Mouse (Mus musculus) Muller cell, postnatal 12 days (primary cell): ENCODE data around the gene Ttyh1.
"Not testable (repeated sequence)": the region's sequence is repeated elsewhere in the genome, so short reads cannot be mapped to it uniquely, and the experiment has no call there.

Experiments
- DNase-seq: peaks from one replicate; pipeline ENCODE4 v3.0.0-alpha.2; 2015; ENCODE audit errors: inconsistent ontology term

Ttyh1 gene

GRCm38 (mm10) chr7:4143506-4143905 is 24.3 kb downstream of the Ttyh1 start:
- no peak for DNase-seq

GRCm38 (mm10) chr7:4144046-4144445 is 24.8 kb downstream of the Ttyh1 start:
- no peak for DNase-seq

GRCm38 (mm10) chr7:4144766-4145551 is 25.8 kb downstream of the Ttyh1 start:
- no peak for DNase-seq

- peak; percentile 49 for DNase-seq
These were observed 26.5 kb downstream of the Ttyh1 start for GRCm38 (mm10) chr7:4145552-4146190.

- DNase-seq = no peak
These were observed 27.3 kb downstream of the Ttyh1 start for GRCm38 (mm10) chr7:4146241-4147180.

GRCm38 (mm10) chr7:4147371-4147770 is 28.2 kb downstream of the Ttyh1 start:
- no peak for DNase-seq

- no peak for DNase-seq
These were observed 28.6 kb downstream of the Ttyh1 start for GRCm38 (mm10) chr7:4147836-4148235.

- DNase-seq = no peak
These were observed 29.4 kb downstream of the Ttyh1 start for GRCm38 (mm10) chr7:4148341-4149208.

- DNase-seq = peak; percentile 86
These were observed 30.2 kb downstream of the Ttyh1 start for GRCm38 (mm10) chr7:4149209-4150054.

- DNase-seq = no peak
These were observed 30.9 kb downstream of the Ttyh1 start, which contains the start of gene Leng9 for GRCm38 (mm10) chr7:4150059-4150541. Gene Leng9 (minus strand): TSS chr7:4150374.

- peak; percentile 51 for DNase-seq
These were observed 31.6 kb downstream of the Ttyh1 start for GRCm38 (mm10) chr7:4150811-4151221.

GRCm38 (mm10) chr7:4151241-4151640 is 32.0 kb downstream of the Ttyh1 start:
- no peak for DNase-seq

GRCm38 (mm10) chr7:4154356-4154755 is 35.1 kb downstream of the Ttyh1 start:
- DNase-seq = no peak

- no peak for DNase-seq
These were observed 35.8 kb downstream of the Ttyh1 start for GRCm38 (mm10) chr7:4154976-4155375.

GRCm38 (mm10) chr7:4161596-4161995 is 42.4 kb downstream of the Ttyh1 start:
- DNase-seq = not testable (repeated sequence)

- no peak for DNase-seq
These were observed 44.4 kb downstream of the Ttyh1 start for GRCm38 (mm10) chr7:4163571-4164072.

- DNase-seq = peak; percentile 76
These were observed 45.1 kb downstream of the Ttyh1 start, which contains the start of gene Cdc42ep5 for GRCm38 (mm10) chr7:4164090-4164910. Gene Cdc42ep5 (minus strand): TSS chr7:4164860.

- DNase-seq = no peak
These were observed 46.1 kb downstream of the Ttyh1 start for GRCm38 (mm10) chr7:4165286-4165685.

GRCm38 (mm10) chr7:4167098-4167497 is 47.9 kb downstream of the Ttyh1 start:
- DNase-seq = no peak
